Mouse (Mus musculus) erythroid progenitor cell, adult 5-6 weeks (primary cell): Measurements from ENCODE around the gene Vhl. TPM values are rescaled to one million over a fixed set of nuclear protein-coding genes. Genes with fewer than 3 reads are reported as not detected.

Source experiments
- total RNA-seq, 2 experiments: library from RNA; stranded (forward) in 1 of 2; stranded (reverse) in 1 of 2; fragments of 150-400 nt in 1 of 2; fragments of 186-747, 209-891 nt in 1 of 2; gene quantifications; 2 replicates each; pipeline versions ENCODE4 v1.2.3 to v1.2.4; 2015 to 2017; ENCODE audit warnings: low replicate concordance in 2 of 2

Vhl gene
- total RNA-seq, 2 experiments from 2014 or later = 4.2 to 52.0 TPM

Other genes starting within 250 kb of the Vhl start
- 1.7 and 6.8 TPM in 2 replicates for gene Tada3, start 246.1 kb upstream of the Vhl start, total RNA-seq (2015; ENCODE audit: low replicate concordance)
- gene Tada3, start 246.1 kb upstream of the Vhl start, total RNA-seq (2017; ENCODE audit: low replicate concordance) = 9.9 and 10.9 TPM in 2 replicates
- gene Arpc4, start 245.8 kb upstream of the Vhl start, total RNA-seq (2015; ENCODE audit: low replicate concordance) = 45.3 and 71.7 TPM in 2 replicates
- gene Arpc4, start 245.8 kb upstream of the Vhl start, total RNA-seq (2017; ENCODE audit: low replicate concordance) = 33.7 and 71.5 TPM in 2 replicates
- gene Ttll3, start 234.7 kb upstream of the Vhl start, total RNA-seq (2015; ENCODE audit: low replicate concordance) = 0.72 TPM in 1 of 2 replicates, not detected in the other
- 1.7 and 4.0 TPM in 2 replicates for gene Ttll3, start 234.7 kb upstream of the Vhl start, total RNA-seq (2017; ENCODE audit: low replicate concordance)
- gene Rpusd3, start 204.6 kb upstream of the Vhl start, total RNA-seq (2015; ENCODE audit: low replicate concordance) = not detected in 2 replicates
- 1.4 and 2.1 TPM in 2 replicates for gene Rpusd3, start 204.6 kb upstream of the Vhl start, total RNA-seq (2017; ENCODE audit: low replicate concordance)
- gene Cidec, start 188.2 kb upstream of the Vhl start, total RNA-seq (2015; ENCODE audit: low replicate concordance) = not detected in 2 replicates
- not detected in 2 replicates for gene Cidec, start 188.2 kb upstream of the Vhl start, total RNA-seq (2017; ENCODE audit: low replicate concordance)
- 11.2 and 13.0 TPM in 2 replicates for gene Jagn1, start 181.4 kb upstream of the Vhl start, total RNA-seq (2015; ENCODE audit: low replicate concordance)
- gene Jagn1, start 181.4 kb upstream of the Vhl start, total RNA-seq (2017; ENCODE audit: low replicate concordance) = 4.5 and 6.9 TPM in 2 replicates
- gene Il17re, start 165.5 kb upstream of the Vhl start, total RNA-seq (2015; ENCODE audit: low replicate concordance) = not detected in 2 replicates
- not detected in 2 replicates for gene Il17re, start 165.5 kb upstream of the Vhl start, total RNA-seq (2017; ENCODE audit: low replicate concordance)
- not detected in 2 replicates for gene Il17rc, start 152.5 kb upstream of the Vhl start, total RNA-seq (2015; ENCODE audit: low replicate concordance)
- gene Il17rc, start 152.5 kb upstream of the Vhl start, total RNA-seq (2017; ENCODE audit: low replicate concordance) = not detected in 2 replicates
- not detected in 2 replicates for gene Creld1, start 140.7 kb upstream of the Vhl start, total RNA-seq (2015; ENCODE audit: low replicate concordance)
- not detected in 2 replicates for gene Creld1, start 140.7 kb upstream of the Vhl start, total RNA-seq (2017; ENCODE audit: low replicate concordance)
- not detected in 2 replicates for gene Prrt3, start 122.0 kb upstream of the Vhl start, total RNA-seq (2015; ENCODE audit: low replicate concordance)
- gene Prrt3, start 122.0 kb upstream of the Vhl start, total RNA-seq (2017; ENCODE audit: low replicate concordance) = not detected in 2 replicates
- gene Emc3, start 92.3 kb upstream of the Vhl start, total RNA-seq (2015; ENCODE audit: low replicate concordance) = 23.5 and 67.8 TPM in 2 replicates
- 15.2 and 28.4 TPM in 2 replicates for gene Emc3, start 92.3 kb upstream of the Vhl start, total RNA-seq (2017; ENCODE audit: low replicate concordance)
- gene Fancd2, start 92.3 kb upstream of the Vhl start, total RNA-seq (2015; ENCODE audit: low replicate concordance) = 33.9 and 57.8 TPM in 2 replicates
- gene Fancd2, start 92.3 kb upstream of the Vhl start, total RNA-seq (2017; ENCODE audit: low replicate concordance) = 28.6 and 48.3 TPM in 2 replicates
- not detected in 2 replicates for gene Fancd2os, start 23.2 kb upstream of the Vhl start, total RNA-seq (2015; ENCODE audit: low replicate concordance)
- gene Fancd2os, start 23.2 kb upstream of the Vhl start, total RNA-seq (2017; ENCODE audit: low replicate concordance) = not detected in 2 replicates
- 109 and 117 TPM in 2 replicates for gene Brk1, start 19.2 kb upstream of the Vhl start, total RNA-seq (2015; ENCODE audit: low replicate concordance)
- 41.2 and 42.5 TPM in 2 replicates for gene Brk1, start 19.2 kb upstream of the Vhl start, total RNA-seq (2017; ENCODE audit: low replicate concordance)
- 7.2 and 23.1 TPM in 2 replicates for gene Irak2, start 14.5 kb downstream of the Vhl start, total RNA-seq (2015; ENCODE audit: low replicate concordance)
- 34.8 and 64.6 TPM in 2 replicates for gene Irak2, start 14.5 kb downstream of the Vhl start, total RNA-seq (2017; ENCODE audit: low replicate concordance)
- 14.3 and 17.7 TPM in 2 replicates for gene Tatdn2, start 73.1 kb downstream of the Vhl start, total RNA-seq (2015; ENCODE audit: low replicate concordance)
- gene Tatdn2, start 73.1 kb downstream of the Vhl start, total RNA-seq (2017; ENCODE audit: low replicate concordance) = 44.0 and 55.7 TPM in 2 replicates
- gene Ghrl, start 95.9 kb downstream of the Vhl start, total RNA-seq (2015; ENCODE audit: low replicate concordance) = 17.2 TPM in 1 of 2 replicates, not detected in the other
- 1.5 and 13.5 TPM in 2 replicates for gene Ghrl, start 95.9 kb downstream of the Vhl start, total RNA-seq (2017; ENCODE audit: low replicate concordance)
- gene Sec13, start 116.8 kb downstream of the Vhl start, total RNA-seq (2015; ENCODE audit: low replicate concordance) = 47.8 and 48.3 TPM in 2 replicates
- 28.4 and 44.2 TPM in 2 replicates for gene Sec13, start 116.8 kb downstream of the Vhl start, total RNA-seq (2017; ENCODE audit: low replicate concordance)